ENCODE assay signal across 8 mouse cellular contexts in the genomic region with DNA sequence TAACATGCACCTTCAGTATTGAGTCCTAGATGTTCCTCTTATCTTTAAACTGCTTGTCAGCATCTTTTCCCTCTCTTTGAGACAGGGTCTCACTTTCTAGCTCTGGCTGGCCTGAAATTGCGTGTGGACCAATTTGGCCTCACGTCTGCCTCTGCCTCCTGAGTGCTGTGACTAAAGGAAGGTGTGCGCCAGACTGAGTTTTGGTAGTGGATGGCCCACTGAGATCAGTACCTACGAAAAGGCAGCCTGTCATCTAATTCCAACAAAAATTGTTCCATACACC. TPM values are rescaled to one million over a fixed set of nuclear protein-coding genes. Genes with fewer than 3 reads are reported as not detected.
DNase-seq lines count a peak whose midpoint lies in the region; ATAC-seq and TF ChIP-seq lines count a peak whose summit lies in the region.

No protein-coding gene starts in this region.

- 64% methylated on average over 4 of the region's 4 CpGs for WGBS in lung, embryonic 16.5 days
- WGBS in forebrain, embryonic 12.5 days = 76% methylated on average over 4 of the region's 4 CpGs
- WGBS in limb, embryonic 11.5 days = 67% methylated on average over 4 of the region's 4 CpGs
- WGBS in olfactory bulb, adult 2 months = 82% methylated on average over 4 of the region's 4 CpGs

- TF ChIP-seq CTCF in olfactory bulb, adult 2 months (IDR thresholded peaks at IDR 0.05; ENCODE audit: insufficient read depth, low read depth, low read length) = no peak

- H3K27ac ChIP-seq in lung, embryonic 16.5 days (ENCODE audit: low read length) = peak overlapping the region; percentile 37
- H3K27ac ChIP-seq in forebrain, embryonic 12.5 days = peak overlapping the region; percentile 75; the same call in 1 of the 2 replicates
- H3K27ac ChIP-seq in limb, embryonic 11.5 days (replicated peaks; ENCODE audit: low read depth, low read length) = peak overlapping the region; percentile 9; the same call in 1 of the 2 replicates
- no peak overlapping the region for H3K27ac ChIP-seq in olfactory bulb, adult 2 months (ENCODE audit: insufficient read depth, low read depth, low read length)

- H3K4me2 ChIP-seq in lung, embryonic 16.5 days (ENCODE audit: low read depth, low read length) = peak overlapping the region; percentile 94
- H3K4me2 ChIP-seq in forebrain, embryonic 12.5 days = peak overlapping the region; percentile 97
- peak overlapping the region; percentile 84 for H3K4me2 ChIP-seq in limb, embryonic 11.5 days (ENCODE audit: low read depth, severe bottlenecking)

- no peak for DNase-seq in lung, postnatal 4 days
- no peak for DNase-seq in limb, embryonic 11.5 days (ENCODE audit: low spot score)
- no peak for DNase-seq in thymus, postnatal 10 days (ENCODE audit: low spot score in 2 of 2)
- DNase-seq in ovary, postnatal 36 days (ENCODE audit: low spot score) = no peak

- H3K9me3 ChIP-seq in lung, embryonic 16.5 days (ENCODE audit: control insufficient read depth, low read length) = no peaks in the 10 kb centered on the region
- no peaks in the 10 kb centered on the region for H3K9me3 ChIP-seq in forebrain, embryonic 12.5 days
- no peaks in the 10 kb centered on the region for H3K9me3 ChIP-seq in limb, embryonic 11.5 days (ENCODE audit: control insufficient read depth, low read length)

- H3K4me1 ChIP-seq in lung, embryonic 16.5 days (replicated peaks; ENCODE audit: control insufficient read depth, insufficient read depth, low read length) = peaks cover 6% of the 10 kb centered on the region
- peaks cover 16% of the 10 kb centered on the region for H3K4me1 ChIP-seq in forebrain, embryonic 12.5 days
- peaks cover 3% of the 10 kb centered on the region; the same call in 1 of the 2 replicates for H3K4me1 ChIP-seq in limb, embryonic 11.5 days (ENCODE audit: control insufficient read depth, insufficient read depth, low read length)
- peaks cover 15% of the 10 kb centered on the region for H3K4me1 ChIP-seq in olfactory bulb, adult 2 months (ENCODE audit: control insufficient read depth, insufficient read depth, low read length)

- TF ChIP-seq POLR2A in olfactory bulb, adult 2 months (IDR thresholded peaks at IDR 0.05; ENCODE audit: insufficient read depth, low read depth, low read length) = no peak

- no peak for ATAC-seq in lung, embryonic 16.5 days (ENCODE audit: low read depth)
- ATAC-seq in forebrain, embryonic 12.5 days (ENCODE audit: low FRiP score) = no peak
- no peak for ATAC-seq in limb, embryonic 11.5 days (ENCODE audit: insufficient number of reproducible peaks, low FRiP score, low TSS enrichment, low read depth)
- no peak for ATAC-seq in erythroid progenitor cell, adult 5-6 weeks (replicated peaks; ENCODE audit: low FRiP score, poor library complexity, severe bottlenecking)

- H3K36me3 ChIP-seq in lung, embryonic 16.5 days (ENCODE audit: control insufficient read depth, insufficient read depth, low read length) = no peaks in the 10 kb centered on the region
- H3K36me3 ChIP-seq in forebrain, embryonic 12.5 days (replicated peaks) = peaks cover 12% of the 10 kb centered on the region
- no peaks in the 10 kb centered on the region for H3K36me3 ChIP-seq in limb, embryonic 11.5 days (ENCODE audit: control insufficient read depth, insufficient read depth, low read length)

- H3K27me3 ChIP-seq in lung, embryonic 16.5 days (ENCODE audit: control insufficient read depth, insufficient read depth, low read depth, low read length) = no peaks in the 10 kb centered on the region
- peaks cover 9% of the 10 kb centered on the region for H3K27me3 ChIP-seq in forebrain, embryonic 12.5 days
- no peaks in the 10 kb centered on the region for H3K27me3 ChIP-seq in limb, embryonic 11.5 days (ENCODE audit: control insufficient read depth, insufficient read depth, low read length)

- H3K9ac ChIP-seq in lung, embryonic 16.5 days (ENCODE audit: low read length) = peak overlapping the region; percentile 60
- peak overlapping the region; percentile 80 for H3K9ac ChIP-seq in forebrain, embryonic 12.5 days
- H3K9ac ChIP-seq in limb, embryonic 11.5 days (ENCODE audit: low read length) = peak overlapping the region; percentile 73

- H3K4me3 ChIP-seq in lung, embryonic 16.5 days (ENCODE audit: low read length) = peak overlapping the region; percentile 77
- H3K4me3 ChIP-seq in forebrain, embryonic 12.5 days (replicated peaks) = peak overlapping the region; percentile 84
- peak overlapping the region; percentile 86 for H3K4me3 ChIP-seq in limb, embryonic 11.5 days (ENCODE audit: low read depth, low read length)
- peak overlapping the region; percentile 97; the same call in 1 of the 2 replicates for H3K4me3 ChIP-seq in olfactory bulb, adult 2 months (ENCODE audit: insufficient read depth, low read depth, low read length)

RNA-seq across cellular contexts. Expression of a gene that starts 0.6 kb away (rescaled TPM):
- polyA plus RNA-seq in lung, embryonic 16.5 days (2015; fragmentation: Nextera tagmentation; extraction: Ambion mirVana) = 25.1 and 33.5 TPM in 2 replicates
- 40.4 and 42.5 TPM in 2 replicates for polyA plus RNA-seq in forebrain, embryonic 12.5 days (2016; fragmentation: Nextera tagmentation; extraction: Ambion mirVana)
- 34.3 and 43.7 TPM in 2 replicates for polyA plus RNA-seq in limb, embryonic 11.5 days (2014; fragmentation: Nextera tagmentation; extraction: Ambion mirVana)
- not detected in 2 replicates for polyA plus RNA-seq in olfactory bulb, adult 2 months (2012; ENCODE audit: insufficient read depth, insufficient read length, low replicate concordance, missing spikeins)
- 4.2 and 5.0 TPM in 2 replicates for total RNA-seq in erythroid progenitor cell, adult 5-6 weeks (2015; ENCODE audit: low replicate concordance)
- 1.0 and 12.7 TPM in 2 replicates for total RNA-seq in erythroid progenitor cell, adult 5-6 weeks (2017; ENCODE audit: low replicate concordance)

RNA-seq across cellular contexts. Expression of a gene that starts 48.0 kb away (rescaled TPM):
- polyA plus RNA-seq in lung, embryonic 16.5 days (2015; fragmentation: Nextera tagmentation; extraction: Ambion mirVana) = 15.8 and 16.2 TPM in 2 replicates
- 23.2 and 26.9 TPM in 2 replicates for polyA plus RNA-seq in forebrain, embryonic 12.5 days (2016; fragmentation: Nextera tagmentation; extraction: Ambion mirVana)
- 20.8 and 24.6 TPM in 2 replicates for polyA plus RNA-seq in limb, embryonic 11.5 days (2014; fragmentation: Nextera tagmentation; extraction: Ambion mirVana)
- polyA plus RNA-seq in olfactory bulb, adult 2 months (2012; ENCODE audit: insufficient read depth, insufficient read length, low replicate concordance, missing spikeins) = not detected in 2 replicates
- total RNA-seq in erythroid progenitor cell, adult 5-6 weeks (2015; ENCODE audit: low replicate concordance) = 6.8 and 8.8 TPM in 2 replicates
- total RNA-seq in erythroid progenitor cell, adult 5-6 weeks (2017; ENCODE audit: low replicate concordance) = 8.1 and 15.9 TPM in 2 replicates
